Mouse (Mus musculus): Measurements from ENCODE around the gene Defb11. TPM values are rescaled to one million over a fixed set of nuclear protein-coding genes. Genes with fewer than 3 reads are reported as not detected.

The Defb11 gene
- polyA plus RNA-seq, 1 experiment: not detected

Other genes with a start within 250 kb of the Defb11 start
- not detected in 2 replicates for gene Defa34, start 240.6 kb downstream of the Defb11 start, polyA plus RNA-seq (2012)
- not detected in 2 replicates for gene AY761184, start 202.8 kb downstream of the Defb11 start, polyA plus RNA-seq (2012)
- not detected in 2 replicates for gene Defa24, start 171.9 kb downstream of the Defb11 start, polyA plus RNA-seq (2012)
- not detected in 2 replicates for gene Defb50, start 82.9 kb downstream of the Defb11 start, polyA plus RNA-seq (2012)
- not detected in 2 replicates for gene Defb2, start 66.5 kb downstream of the Defb11 start, polyA plus RNA-seq (2012)
- not detected in 2 replicates for gene Defb10, start 47.5 kb downstream of the Defb11 start, polyA plus RNA-seq (2012)
- gene Defb9, start 21.0 kb downstream of the Defb11 start, polyA plus RNA-seq (2012): not detected in 2 replicates
- not detected in 2 replicates for gene Defb15, start 26.3 kb upstream of the Defb11 start, polyA plus RNA-seq (2012)
- gene Defb35, start 31.9 kb upstream of the Defb11 start, polyA plus RNA-seq (2012): not detected in 2 replicates
- not detected in 2 replicates for gene Defb13, start 40.4 kb upstream of the Defb11 start, polyA plus RNA-seq (2012)
- gene Fam90a1a, start 52.3 kb upstream of the Defb11 start, polyA plus RNA-seq (2012): not detected in 2 replicates
- not detected in 2 replicates for gene Ccdc70, start 63.4 kb upstream of the Defb11 start, polyA plus RNA-seq (2012)
- gene Atp7b, start 153.9 kb upstream of the Defb11 start, polyA plus RNA-seq (2012): 0.38 and 0.42 TPM in 2 replicates
- 0.01 TPM in 2 replicates for gene Alg11, start 154.3 kb upstream of the Defb11 start, polyA plus RNA-seq (2012)
- gene Nek5, start 218.6 kb upstream of the Defb11 start, polyA plus RNA-seq (2012): not detected in 2 replicates